Mouse (Mus musculus) erythroblast, embryonic 14.5 days (primary cell): ENCODE data around the gene Hyal3.

Experiments used
- GATA1 ChIP-seq: IDR thresholded peaks from 2 replicates; pipeline ENCODE4 v1.6.1; 2012; ENCODE audit warnings: low read length, inconsistent platforms, mixed read lengths
- TAL1 ChIP-seq: IDR thresholded peaks from 3 replicates; pipeline ENCODE4 v1.6.1; 2012; ENCODE audit warnings: low read length, inconsistent platforms, mixed read lengths

- TF ChIP-seq GATA1, result no peak
- no peak for TF ChIP-seq TAL1
Observed at GRCm38 (mm10) chr9:107630576-107630975, 50.0 kb downstream of the Hyal3 start.
